Mouse (Mus musculus) testis, adult 2 months (tissue): Measurements from ENCODE around the gene Slc9a3r2.

ENCODE experiments used
- CTCF ChIP-seq: fragments of 200-500 bp; IDR thresholded peaks from 2 replicates; pipeline ENCODE4 v1.5.1; 2012; ENCODE audit warnings: low read depth, mild to moderate bottlenecking, inconsistent platforms, low read length, moderate library complexity; ENCODE audit not compliant: control insufficient read depth, insufficient read depth, insufficient replicate concordance
- POLR2A ChIP-seq: fragments of 200-500 bp; IDR thresholded peaks from 2 replicates; pipeline ENCODE4 v1.6.1; 2012; ENCODE audit warnings: low read depth, mild to moderate bottlenecking, inconsistent platforms, low read length, moderate library complexity; ENCODE audit not compliant: control insufficient read depth

DNA sequence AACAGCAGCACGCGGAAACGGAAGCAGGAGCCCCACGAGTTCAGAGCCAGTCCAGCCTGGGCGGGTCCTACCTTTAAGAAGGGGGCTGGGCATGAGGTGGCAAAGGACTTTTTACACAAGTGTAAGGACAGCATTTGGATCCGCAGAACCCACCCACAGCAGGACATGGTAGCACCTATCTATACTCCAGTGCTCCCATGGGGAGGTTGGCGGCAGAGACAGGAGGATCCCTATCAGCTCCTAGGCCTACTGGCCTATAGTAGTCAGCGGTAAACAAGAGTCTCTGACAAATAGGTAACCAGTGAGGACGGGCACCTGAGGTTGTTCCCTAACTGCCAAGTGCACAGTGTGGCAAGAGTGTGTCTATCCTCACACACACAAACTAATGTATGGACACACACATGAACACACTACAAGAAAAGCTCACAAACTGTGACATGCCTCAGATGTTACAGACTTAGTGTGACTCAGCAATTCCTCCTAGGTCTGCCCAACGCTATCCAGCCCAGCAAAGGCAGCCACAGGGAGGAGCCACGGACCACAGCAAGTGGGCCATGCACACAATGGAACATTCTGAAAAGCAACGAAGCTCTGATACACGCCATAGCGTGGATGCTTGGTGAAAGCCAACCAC, 32.4 kb downstream of the Slc9a3r2 start:
- TF ChIP-seq POLR2A (no peak), CTCF (no peak)
